Mouse (Mus musculus): ENCODE results near the gene Gm37240. TPM values are rescaled to one million over a fixed set of nuclear protein-coding genes. Genes with fewer than 3 reads are reported as not detected.

Gene Gm37240
- polyA plus RNA-seq, 1 experiment from 2014 or later: 0.67 TPM

DNA sequence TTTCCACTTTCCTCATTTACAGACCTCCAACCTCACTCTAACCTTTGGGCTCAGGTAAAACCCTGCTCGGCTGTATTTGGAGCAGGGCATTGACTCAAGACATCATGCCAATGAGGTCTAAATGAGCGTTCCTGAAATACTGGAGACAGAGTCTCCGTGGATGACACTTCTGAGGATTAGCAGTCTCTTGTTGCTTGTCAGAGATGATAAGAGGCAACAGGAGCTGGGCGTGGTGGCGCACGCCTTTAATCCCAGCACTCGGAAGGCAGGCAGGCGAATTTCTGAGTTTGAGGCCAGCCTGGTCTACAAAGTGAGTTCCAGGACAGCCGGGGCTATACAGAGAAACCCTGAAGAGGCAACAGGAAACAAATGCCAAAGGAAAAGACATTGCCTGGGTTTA is 1083.3 kb downstream of the Gm37240 start:
- Histone ChIP-seq H3K9me3 (ENCODE audit: control insufficient read depth, low read length) (no peaks in the 10 kb centered on the region), H3K4me1 (ENCODE audit: control insufficient read depth, insufficient read depth, low read length) (no peaks in the 10 kb centered on the region), H3K27me3 (ENCODE audit: control insufficient read depth, insufficient read depth, low read length) (no peaks in the 10 kb centered on the region), H3K27ac (ENCODE audit: low read depth, low read length) (no peak overlapping the region), H3K4me2 (no peak overlapping the region), H3K4me3 (ENCODE audit: low read depth, low read length) (no peak overlapping the region), H3K9ac (ENCODE audit: low read length) (no peak overlapping the region), H3K36me3 (ENCODE audit: control insufficient read depth, insufficient read depth, low read length) (no peaks in the 10 kb centered on the region)
- WGBS: 75% methylated on average over 9 of the region's 9 CpGs
- DNase-seq (ENCODE audit: low spot score, missing footprints) (no peak), ATAC-seq (ENCODE audit: low FRiP score) (no peak)

DNA sequence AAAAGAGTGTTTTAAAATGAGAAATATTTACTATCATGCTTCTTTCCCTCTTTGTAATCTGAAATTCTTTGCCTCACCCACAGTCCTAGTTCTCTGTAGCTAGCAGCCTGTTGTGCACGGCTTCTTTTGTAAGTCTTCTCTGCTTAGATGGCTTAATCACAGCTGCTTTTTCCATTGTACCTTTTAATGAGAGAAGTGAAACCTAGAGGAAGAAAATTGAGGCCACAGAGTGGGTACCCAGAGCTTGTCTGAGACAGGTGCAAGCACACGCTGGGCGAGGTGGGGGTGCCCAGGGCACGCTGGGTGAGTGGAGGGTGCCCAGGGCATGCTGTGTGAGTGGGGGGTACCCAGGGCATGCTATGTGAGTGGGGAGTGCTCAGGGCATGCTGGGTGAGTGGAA is 1099.4 kb downstream of the Gm37240 start:
- no peak overlapping the region for H3K9ac ChIP-seq (ENCODE audit: low read length)
- ATAC-seq (ENCODE audit: low FRiP score) (no peak), DNase-seq (ENCODE audit: low spot score, missing footprints) (no peak)
- H3K4me3 ChIP-seq (ENCODE audit: low read depth, low read length): no peak overlapping the region
- H3K4me1 ChIP-seq (ENCODE audit: control insufficient read depth, insufficient read depth, low read length): no peaks in the 10 kb centered on the region
- no peaks in the 10 kb centered on the region for H3K27me3 ChIP-seq (ENCODE audit: control insufficient read depth, insufficient read depth, low read length)
- WGBS: 91% methylated on average over 4 of the region's 4 CpGs
- no peaks in the 10 kb centered on the region; the same call in 1 of the 2 replicates for H3K9me3 ChIP-seq (ENCODE audit: control insufficient read depth, low read length)
- H3K4me2 ChIP-seq: no peak overlapping the region
- H3K27ac ChIP-seq (ENCODE audit: low read depth, low read length): no peak overlapping the region
- H3K36me3 ChIP-seq (ENCODE audit: control insufficient read depth, insufficient read depth, low read length): no peaks in the 10 kb centered on the region

DNA sequence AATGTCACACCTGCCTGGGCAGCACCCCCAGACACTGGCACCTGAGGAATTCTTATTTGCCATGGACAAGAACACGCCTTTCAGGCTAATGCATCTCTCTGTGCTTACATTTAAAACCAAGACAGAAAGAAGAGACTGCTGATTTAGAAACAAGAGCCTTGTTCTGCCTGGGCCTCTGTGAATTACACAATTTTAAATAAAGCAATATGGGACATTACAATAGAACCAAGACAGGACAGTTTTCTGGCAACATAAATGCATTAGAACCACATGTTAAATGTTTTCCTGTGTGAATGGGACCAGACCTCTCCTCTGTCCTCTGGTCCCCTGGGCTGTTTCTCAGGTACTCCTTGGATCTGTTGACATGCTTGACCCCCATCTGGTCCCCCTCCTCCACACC is 1111.2 kb downstream of the Gm37240 start:
- Histone ChIP-seq H3K9ac (ENCODE audit: low read length) (no peak overlapping the region), H3K36me3 (ENCODE audit: control insufficient read depth, insufficient read depth, low read length) (no peaks in the 10 kb centered on the region), H3K4me2 (no peak overlapping the region), H3K4me1 (ENCODE audit: control insufficient read depth, insufficient read depth, low read length) (no peaks in the 10 kb centered on the region), H3K27ac (ENCODE audit: low read depth, low read length) (no peak overlapping the region), H3K27me3 (ENCODE audit: control insufficient read depth, insufficient read depth, low read length) (no peaks in the 10 kb centered on the region), H3K4me3 (ENCODE audit: low read depth, low read length) (no peak overlapping the region), H3K9me3 (ENCODE audit: control insufficient read depth, low read length) (no peaks in the 10 kb centered on the region)
- 82% methylated on average over 1 of the region's 1 CpGs for WGBS
- ATAC-seq (ENCODE audit: low FRiP score): no peak
- no peak for DNase-seq (ENCODE audit: low spot score, missing footprints)

DNA sequence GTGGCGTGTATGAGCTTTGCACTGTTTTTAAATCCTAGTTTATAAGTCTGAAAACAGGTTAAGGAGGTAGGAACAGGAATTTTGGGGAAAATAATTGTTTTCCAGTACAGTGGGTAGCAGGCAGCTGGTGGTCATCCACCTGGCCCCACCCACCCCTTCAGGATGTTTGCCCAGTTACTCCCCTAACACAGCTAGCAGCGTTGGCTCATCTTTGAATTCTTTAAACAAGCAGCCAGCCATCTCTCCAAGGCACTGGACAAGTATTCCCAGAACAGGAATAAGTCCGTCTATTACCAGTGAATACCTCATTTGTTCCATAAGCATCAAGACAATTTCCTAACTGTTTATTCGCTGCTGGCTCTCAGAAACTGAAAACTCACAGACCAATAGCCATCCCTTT is 1111.7 kb downstream of the Gm37240 start:
- 79% methylated on average over 4 of the region's 4 CpGs for WGBS
- Histone ChIP-seq H3K36me3 (ENCODE audit: control insufficient read depth, insufficient read depth, low read length) (no peaks in the 10 kb centered on the region), H3K4me1 (ENCODE audit: control insufficient read depth, insufficient read depth, low read length) (no peaks in the 10 kb centered on the region), H3K27ac (ENCODE audit: low read depth, low read length) (no peak overlapping the region), H3K27me3 (ENCODE audit: control insufficient read depth, insufficient read depth, low read length) (no peaks in the 10 kb centered on the region), H3K9ac (ENCODE audit: low read length) (no peak overlapping the region), H3K9me3 (ENCODE audit: control insufficient read depth, low read length) (no peaks in the 10 kb centered on the region), H3K4me3 (ENCODE audit: low read depth, low read length) (no peak overlapping the region), H3K4me2 (no peak overlapping the region)
- DNase-seq (ENCODE audit: low spot score, missing footprints): no peak
- ATAC-seq (ENCODE audit: low FRiP score): no peak

DNA sequence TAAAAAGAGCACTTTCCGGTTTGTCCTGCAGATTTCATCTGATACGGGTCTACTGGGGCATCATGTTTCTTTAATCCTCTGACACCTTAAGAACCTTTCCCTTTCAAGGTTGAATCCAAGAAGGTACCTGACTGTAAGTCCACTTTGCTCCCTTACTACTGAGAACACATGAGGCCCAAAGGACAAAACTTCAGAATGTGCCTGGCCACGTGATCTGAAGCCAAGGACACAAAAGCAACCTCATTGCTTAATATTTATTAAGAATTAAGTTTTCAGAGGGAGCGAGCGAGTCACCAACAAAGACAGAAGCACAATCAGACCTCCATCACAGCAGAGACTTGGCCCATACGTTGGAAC is 1112.3 kb downstream of the Gm37240 start:
- Histone ChIP-seq H3K9me3 (ENCODE audit: control insufficient read depth, low read length) (no peaks in the 10 kb centered on the region), H3K4me2 (no peak overlapping the region), H3K4me1 (ENCODE audit: control insufficient read depth, insufficient read depth, low read length) (no peaks in the 10 kb centered on the region), H3K9ac (ENCODE audit: low read length) (no peak overlapping the region), H3K36me3 (ENCODE audit: control insufficient read depth, insufficient read depth, low read length) (no peaks in the 10 kb centered on the region), H3K4me3 (ENCODE audit: low read depth, low read length) (no peak overlapping the region), H3K27me3 (ENCODE audit: control insufficient read depth, insufficient read depth, low read length) (no peaks in the 10 kb centered on the region), H3K27ac (ENCODE audit: low read depth, low read length) (no peak overlapping the region)
- 84% methylated on average over 6 of the region's 6 CpGs for WGBS
- ATAC-seq (ENCODE audit: low FRiP score) (no peak), DNase-seq (ENCODE audit: low spot score, missing footprints) (no peak)

DNA sequence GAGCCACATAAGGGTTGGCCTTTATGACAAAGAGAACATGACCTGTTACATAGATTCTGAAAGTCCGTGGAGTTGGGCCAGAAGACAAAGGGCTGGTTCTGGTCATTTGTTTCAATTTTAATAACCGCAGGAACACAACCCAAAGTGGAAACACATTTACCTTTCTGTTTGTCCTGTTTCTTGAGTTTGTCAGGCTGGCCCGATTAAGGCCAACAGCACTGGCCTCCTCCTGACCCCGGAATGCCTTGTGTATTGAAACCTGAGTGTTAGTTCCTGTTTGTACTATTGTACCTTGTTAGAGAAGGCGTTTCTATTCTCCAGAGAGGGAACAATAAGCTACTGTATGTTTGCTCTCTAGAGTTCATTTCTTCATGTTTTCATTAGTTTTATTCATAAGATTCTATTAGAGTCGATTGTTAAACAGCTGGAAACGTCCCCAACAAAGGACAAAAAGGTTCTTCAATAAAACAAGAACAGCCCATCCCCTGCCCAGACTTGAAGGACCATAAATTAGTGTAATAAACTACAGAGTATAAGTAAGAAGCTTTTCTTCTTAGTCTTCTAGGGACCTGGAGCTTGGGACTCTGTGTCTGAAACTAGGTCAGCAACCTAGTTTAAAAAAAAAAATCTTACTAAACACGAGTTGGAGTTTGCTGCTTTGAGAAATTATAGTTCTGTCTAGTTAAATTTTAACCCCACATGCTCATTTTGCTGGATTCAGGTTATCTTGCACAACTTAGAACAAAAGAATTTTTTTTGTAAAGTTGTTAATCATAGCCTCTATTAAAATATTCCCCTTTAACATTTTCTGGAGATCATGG is 1112.9 kb downstream of the Gm37240 start:
- H3K4me3 ChIP-seq (ENCODE audit: low read depth, low read length): no peak overlapping the region
- H3K9ac ChIP-seq (ENCODE audit: low read length): no peak overlapping the region
- no peaks in the 10 kb centered on the region for H3K4me1 ChIP-seq (ENCODE audit: control insufficient read depth, insufficient read depth, low read length)
- H3K36me3 ChIP-seq (ENCODE audit: control insufficient read depth, insufficient read depth, low read length): no peaks in the 10 kb centered on the region
- no peak overlapping the region for H3K4me2 ChIP-seq
- no peaks in the 10 kb centered on the region for H3K9me3 ChIP-seq (ENCODE audit: control insufficient read depth, low read length)
- no peaks in the 10 kb centered on the region for H3K27me3 ChIP-seq (ENCODE audit: control insufficient read depth, insufficient read depth, low read length)
- no peak overlapping the region for H3K27ac ChIP-seq (ENCODE audit: low read depth, low read length)
- 80% methylated on average over 8 of the region's 8 CpGs for WGBS
- DNase-seq (ENCODE audit: low spot score, missing footprints): no peak
- no peak for ATAC-seq (ENCODE audit: low FRiP score)

DNA sequence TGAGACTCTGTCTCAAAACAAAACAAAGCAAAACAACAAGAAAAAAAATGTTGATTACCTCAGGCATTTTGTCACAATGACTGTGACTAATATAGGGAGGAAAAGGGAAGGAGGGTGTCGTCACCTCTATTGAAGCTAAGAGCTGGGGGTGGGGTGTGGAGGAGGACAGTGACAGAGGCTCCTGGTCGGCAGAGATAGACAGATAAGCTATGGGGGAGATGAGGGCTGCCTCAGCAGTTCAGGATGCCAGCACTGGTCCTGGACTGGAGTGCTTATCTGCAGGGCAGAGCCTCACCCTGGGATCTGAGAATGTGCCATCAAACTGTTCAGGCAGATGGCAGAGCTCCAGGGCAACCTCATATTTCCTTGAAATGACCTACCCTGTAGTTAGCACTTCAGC is 1115.3 kb downstream of the Gm37240 start:
- ATAC-seq (ENCODE audit: low FRiP score): no peak
- H3K4me2 ChIP-seq: no peak overlapping the region
- H3K4me3 ChIP-seq (ENCODE audit: low read depth, low read length): no peak overlapping the region
- no peak overlapping the region for H3K27ac ChIP-seq (ENCODE audit: low read depth, low read length)
- H3K9ac ChIP-seq (ENCODE audit: low read length): no peak overlapping the region
- H3K27me3 ChIP-seq (ENCODE audit: control insufficient read depth, insufficient read depth, low read length): no peaks in the 10 kb centered on the region
- no peaks in the 10 kb centered on the region for H3K36me3 ChIP-seq (ENCODE audit: control insufficient read depth, insufficient read depth, low read length)
- no peaks in the 10 kb centered on the region for H3K9me3 ChIP-seq (ENCODE audit: control insufficient read depth, low read length)
- 67% methylated on average over 2 of the region's 2 CpGs for WGBS
- H3K4me1 ChIP-seq (ENCODE audit: control insufficient read depth, insufficient read depth, low read length): no peaks in the 10 kb centered on the region
- no peak for DNase-seq (ENCODE audit: low spot score, missing footprints)

DNA sequence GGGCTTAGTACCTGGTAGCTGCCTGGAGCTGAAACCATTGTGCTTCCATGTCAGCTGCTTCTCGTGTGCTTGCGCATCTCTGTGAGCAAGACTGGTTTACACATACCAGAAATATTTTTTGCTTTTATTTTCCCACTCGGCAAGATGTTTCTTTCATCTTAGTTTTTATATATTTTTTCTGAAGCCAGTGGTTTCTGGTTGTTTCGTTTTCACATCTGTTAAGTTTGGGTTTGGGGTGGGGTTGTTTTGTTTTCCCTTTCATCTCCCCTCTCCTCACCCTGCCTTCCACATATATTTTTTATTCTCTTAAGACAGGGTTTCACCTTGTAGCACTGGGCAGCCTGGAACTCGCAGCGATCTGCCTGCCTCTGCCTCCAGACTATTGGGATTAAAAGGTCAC is 1116.8 kb downstream of the Gm37240 start:
- H3K4me2 ChIP-seq: no peak overlapping the region
- H3K9me3 ChIP-seq (ENCODE audit: control insufficient read depth, low read length): no peaks in the 10 kb centered on the region
- ATAC-seq (ENCODE audit: low FRiP score) (no peak), DNase-seq (ENCODE audit: low spot score, missing footprints) (no peak)
- no peak overlapping the region for H3K9ac ChIP-seq (ENCODE audit: low read length)
- no peak overlapping the region for H3K27ac ChIP-seq (ENCODE audit: low read depth, low read length)
- H3K4me1 ChIP-seq (ENCODE audit: control insufficient read depth, insufficient read depth, low read length): no peaks in the 10 kb centered on the region
- no peaks in the 10 kb centered on the region for H3K27me3 ChIP-seq (ENCODE audit: control insufficient read depth, insufficient read depth, low read length)
- no peak overlapping the region for H3K4me3 ChIP-seq (ENCODE audit: low read depth, low read length)
- 88% methylated on average over 6 of the region's 6 CpGs for WGBS
- H3K36me3 ChIP-seq (ENCODE audit: control insufficient read depth, insufficient read depth, low read length): no peaks in the 10 kb centered on the region

DNA sequence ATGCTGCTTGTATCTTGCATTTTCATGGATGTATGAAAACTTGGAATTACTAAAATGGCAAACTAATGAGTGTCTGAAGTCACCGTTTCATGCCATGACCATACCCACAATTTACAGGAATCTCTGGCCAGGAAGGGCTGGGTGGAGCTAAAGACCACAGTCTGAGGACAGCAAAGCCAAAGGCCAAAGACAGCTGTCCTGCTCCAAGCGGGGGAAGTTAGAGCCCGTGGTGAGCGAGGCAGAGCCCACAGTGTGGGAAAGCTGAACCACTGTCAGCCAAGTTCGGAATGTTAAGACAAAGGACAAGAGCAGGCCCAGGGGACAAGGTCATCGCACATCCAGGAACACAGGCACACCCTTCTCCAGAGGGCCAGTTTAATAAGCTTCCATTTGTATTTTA is 1117.9 kb downstream of the Gm37240 start:
- DNase-seq (ENCODE audit: low spot score, missing footprints): no peak
- H3K4me3 ChIP-seq (ENCODE audit: low read depth, low read length): no peak overlapping the region
- H3K27ac ChIP-seq (ENCODE audit: low read depth, low read length): no peak overlapping the region
- no peak overlapping the region for H3K9ac ChIP-seq (ENCODE audit: low read length)
- H3K9me3 ChIP-seq (ENCODE audit: control insufficient read depth, low read length): no peaks in the 10 kb centered on the region
- WGBS: 80% methylated on average over 6 of the region's 6 CpGs
- H3K27me3 ChIP-seq (ENCODE audit: control insufficient read depth, insufficient read depth, low read length): no peaks in the 10 kb centered on the region
- no peak overlapping the region for H3K4me2 ChIP-seq
- no peaks in the 10 kb centered on the region for H3K4me1 ChIP-seq (ENCODE audit: control insufficient read depth, insufficient read depth, low read length)
- ATAC-seq (ENCODE audit: low FRiP score): no peak
- no peaks in the 10 kb centered on the region for H3K36me3 ChIP-seq (ENCODE audit: control insufficient read depth, insufficient read depth, low read length)

Measured in midbrain, embryonic 11.5 days (tissue).